Mouse (Mus musculus) liver, embryonic 11.5 days (tissue): Measurements from ENCODE around the gene Lmbrd1. TPM values are rescaled to one million over a fixed set of nuclear protein-coding genes. Genes with fewer than 3 reads are reported as not detected.
"Not testable (repeated sequence)": the region's sequence is repeated elsewhere in the genome, so short reads cannot be mapped to it uniquely, and the experiment has no call there.

Experiments used
- ATAC-seq: fragments of 200-750 bp; cut with Nextera tagmentation; replicated peaks from 2 replicates; pipeline ENCODE4 v1.8.0; 2017; ENCODE audit warnings: moderate number of reproducible peaks, mild to moderate bottlenecking, moderate TSS enrichment, moderate library complexity; ENCODE audit not compliant: low FRiP score
- DNase-seq: peaks from one replicate; pipeline ENCODE4 v3.0.0-alpha.2; 2017; ENCODE audit warnings: low spot score
- H3K27ac ChIP-seq: fragments of 300-500 bp; sonication (generic); 2 replicates; pipeline ENCODE4 v1.5.1; 2014; ENCODE audit warnings: mild to moderate bottlenecking, low read depth, low read length, control low read depth
- H3K27me3 ChIP-seq: fragments of 300-500 bp; sonication (generic); replicated peaks from 2 replicates; pipeline ENCODE4 v1.6.1; 2014; ENCODE audit warnings: low read length, mixed read lengths; ENCODE audit not compliant: control insufficient read depth, insufficient read depth
- H3K36me3 ChIP-seq: fragments of 300-500 bp; sonication (generic); 2 replicates; pipeline ENCODE4 v1.6.1; 2014; ENCODE audit warnings: mild to moderate bottlenecking, low read length, moderate library complexity, mixed read lengths; ENCODE audit not compliant: control insufficient read depth, insufficient read depth
- H3K4me1 ChIP-seq: fragments of 300-500 bp; sonication (generic); replicated peaks from 2 replicates; pipeline ENCODE4 v1.6.1; 2014; ENCODE audit warnings: low read length, mixed read lengths; ENCODE audit not compliant: control insufficient read depth, insufficient read depth
- H3K4me2 ChIP-seq: fragments of 300-500 bp; sonication (generic); 2 replicates; pipeline ENCODE4 v1.6.1; 2014; ENCODE audit warnings: mild to moderate bottlenecking, control low read depth, moderate library complexity
- H3K4me3 ChIP-seq: fragments of 300-500 bp; sonication (generic); 2 replicates; pipeline ENCODE4 v1.5.1; 2014; ENCODE audit warnings: low read depth, low read length, control low read depth
- H3K9ac ChIP-seq: fragments of 300-500 bp; sonication (generic); 2 replicates; pipeline ENCODE4 v1.6.1; 2014; ENCODE audit warnings: low read depth, low read length, control low read depth
- H3K9me3 ChIP-seq: fragments of 300-500 bp; sonication (generic); 2 replicates; pipeline ENCODE4 v1.6.1; 2016; ENCODE audit warnings: low read length, inconsistent platforms, mixed read lengths; ENCODE audit not compliant: control insufficient read depth
- WGBS: fragments of 180-500 bp; shearing (Covaris S2); extraction: QIAGEN DNeasy Blood & Tissue Kit; methylation state at CpG from one replicate; pipeline ENCODE4 v1.1.7; 2014; 5-methylcytosine and 5-hydroxymethylcytosine counted together
- polyA plus RNA-seq: library from polyadenylated mRNA; unstranded; fragments of >200 nt; fragmentation: Nextera tagmentation; extraction: Ambion mirVana; gene quantifications from 2 replicates; pipeline ENCODE4 v1.2.1, GENCODE M21; 2014

Lmbrd1 gene
- polyA plus RNA-seq, 1 experiment from 2014 or later, result 21.3 TPM

DNA sequence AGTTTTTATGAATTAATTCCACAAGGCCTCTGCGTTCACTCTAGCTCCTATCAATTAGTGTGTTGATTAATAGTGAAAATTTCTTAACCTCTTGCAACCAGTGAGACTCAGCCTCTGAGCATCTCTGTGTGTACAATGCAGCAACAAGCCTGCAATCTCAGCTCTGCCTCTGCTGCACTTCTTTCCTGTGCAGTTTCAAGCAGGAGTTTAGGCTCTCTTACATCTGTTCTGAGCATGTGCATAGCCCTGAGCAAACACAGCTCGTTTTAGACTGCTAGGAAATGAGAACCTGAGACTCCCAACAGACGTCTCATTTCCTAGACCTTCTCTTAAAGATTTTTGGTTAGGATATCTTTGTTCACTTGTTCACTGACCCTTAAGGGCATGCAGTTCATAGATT is 63.1 kb downstream of the Lmbrd1 start:
- Histone ChIP-seq H3K4me3 (no peak overlapping the region), H3K4me2 (no peak overlapping the region), H3K9ac (no peak overlapping the region), H3K9me3 (no peaks in the 10 kb centered on the region), H3K27me3 (no peaks in the 10 kb centered on the region), H3K4me1 (no peaks in the 10 kb centered on the region), H3K36me3 (no peaks in the 10 kb centered on the region), H3K27ac (no peak overlapping the region)
- 67% methylated on average over 3 of the region's 3 CpGs for WGBS
- ATAC-seq (no peak), DNase-seq (no peak)

DNA sequence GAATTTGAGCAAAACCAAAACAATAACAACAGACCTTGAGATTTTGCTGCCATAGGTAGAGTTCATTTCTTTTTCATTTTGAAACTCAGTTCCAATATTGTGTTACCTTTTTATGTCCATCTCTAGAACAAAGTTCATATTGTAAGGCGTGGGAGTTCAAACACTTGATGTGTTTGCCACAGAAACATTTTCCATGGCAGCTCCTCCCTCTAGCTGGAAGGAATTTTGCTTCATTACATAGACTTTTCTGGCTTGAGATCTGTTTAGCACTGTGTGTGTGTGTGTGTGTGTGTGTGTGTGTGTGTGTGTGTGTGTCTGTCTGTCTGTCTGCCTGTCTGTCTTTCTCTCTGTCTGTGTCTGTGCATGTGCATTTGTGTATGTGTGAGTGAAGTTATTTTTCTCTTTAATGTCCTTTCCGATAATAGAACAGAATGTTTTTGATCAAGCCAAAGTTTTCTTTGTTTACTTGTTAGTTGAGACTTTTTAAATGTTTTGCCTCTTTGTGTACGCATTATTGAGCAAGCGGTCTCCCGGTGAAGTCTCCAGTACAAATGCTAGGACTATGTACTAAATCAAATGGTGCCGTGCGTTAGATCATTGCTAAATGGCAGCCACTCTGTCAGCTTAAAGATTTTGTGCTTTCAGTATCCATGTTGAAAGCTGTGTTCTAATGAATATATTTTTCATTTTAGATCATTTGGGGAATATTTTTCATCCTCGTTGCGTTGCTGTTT is 64.9 kb downstream of the Lmbrd1 start:
- H3K27me3 ChIP-seq, result no peaks in the 10 kb centered on the region
- no peak for DNase-seq
- 93% methylated on average over 9 of the region's 9 CpGs for WGBS
- no peaks in the 10 kb centered on the region for H3K9me3 ChIP-seq
- H3K36me3 ChIP-seq, result no peaks in the 10 kb centered on the region; the same call in 1 of the 2 replicates
- no peak for ATAC-seq
- H3K27ac ChIP-seq, result no peak overlapping the region
- no peak overlapping the region for H3K4me2 ChIP-seq
- H3K4me1 ChIP-seq, result no peaks in the 10 kb centered on the region
- H3K4me3 ChIP-seq, result no peak overlapping the region
- no peak overlapping the region for H3K9ac ChIP-seq

DNA sequence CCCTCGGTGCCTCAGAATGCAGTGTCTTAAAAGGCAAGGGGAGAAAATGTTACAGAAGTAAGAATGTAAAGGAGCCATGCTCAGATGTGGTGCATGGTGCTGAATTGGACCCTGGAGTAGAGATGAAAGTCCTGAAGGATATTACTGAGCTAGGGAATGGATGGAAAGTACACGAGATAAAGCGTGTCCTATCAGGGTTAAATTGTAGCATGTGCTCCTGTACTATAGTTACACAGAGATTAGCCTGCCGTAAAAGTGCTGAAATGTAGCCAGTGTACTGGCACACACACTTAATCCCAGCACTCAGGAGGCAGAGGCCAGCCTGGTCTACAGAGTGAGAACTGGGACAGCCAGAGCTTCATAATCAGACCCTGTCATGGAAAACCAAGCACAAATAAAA is 74.3 kb downstream of the Lmbrd1 start:
- WGBS, result 90% methylated on average over 4 of the region's 4 CpGs
- H3K27ac ChIP-seq, result no peak overlapping the region
- no peaks in the 10 kb centered on the region for H3K9me3 ChIP-seq
- H3K4me2 ChIP-seq, result no peak overlapping the region
- H3K9ac ChIP-seq, result no peak overlapping the region
- H3K4me3 ChIP-seq, result no peak overlapping the region
- DNase-seq (no peak), ATAC-seq (no peak)
- H3K27me3 ChIP-seq, result no peaks in the 10 kb centered on the region
- no peaks in the 10 kb centered on the region for H3K4me1 ChIP-seq
- H3K36me3 ChIP-seq, result peaks cover 3% of the 10 kb centered on the region; the same call in 1 of the 2 replicates

DNA sequence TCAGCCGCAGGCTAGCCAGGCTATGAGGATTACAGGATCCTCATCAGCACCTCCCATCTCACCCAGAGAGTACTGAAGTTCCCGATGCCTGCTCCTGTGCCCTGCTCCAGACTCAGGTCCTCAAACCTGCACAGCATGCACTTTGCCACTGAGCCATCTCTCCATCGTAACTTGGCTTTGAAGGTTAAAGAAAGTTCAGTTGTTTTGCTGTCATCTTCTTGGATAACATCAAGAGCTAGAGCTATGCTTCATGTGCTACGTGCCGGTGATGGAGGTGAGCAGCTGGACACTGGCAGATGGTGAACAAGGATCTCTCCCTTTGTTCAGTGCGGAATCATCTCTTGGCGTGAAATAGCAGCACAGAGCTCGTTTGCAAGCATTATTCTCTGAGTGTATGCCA is 80.1 kb downstream of the Lmbrd1 start:
- Histone ChIP-seq H3K9me3 (no peaks in the 10 kb centered on the region), H3K27ac (no peak overlapping the region), H3K36me3 (peaks cover 1% of the 10 kb centered on the region; the same call in 1 of the 2 replicates), H3K4me2 (no peak overlapping the region), H3K27me3 (no peaks in the 10 kb centered on the region), H3K4me3 (no peak overlapping the region), H3K4me1 (no peaks in the 10 kb centered on the region), H3K9ac (no peak overlapping the region)
- ATAC-seq (no peak), DNase-seq (no peak)
- 88% methylated on average over 8 of the region's 8 CpGs for WGBS

DNA sequence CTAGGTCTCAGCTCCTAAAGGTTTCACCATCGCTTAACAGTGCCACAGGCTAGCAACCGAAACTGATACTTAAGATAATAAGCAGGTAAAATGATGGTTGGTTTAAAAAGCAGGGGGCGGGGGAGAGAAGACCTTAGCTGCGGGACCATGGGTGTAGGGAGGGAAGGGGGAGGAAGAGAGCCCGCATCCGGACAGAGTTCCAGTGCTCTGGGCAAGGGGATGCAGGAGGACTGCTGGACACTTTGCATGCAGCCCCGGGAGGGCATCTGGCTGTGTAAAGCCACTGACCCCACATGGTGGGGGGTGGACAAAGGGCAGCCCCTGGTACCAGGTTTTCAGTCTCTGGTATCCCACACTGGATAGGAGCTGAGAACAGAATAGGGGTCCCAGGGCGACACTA is 88.0 kb downstream of the Lmbrd1 start:
- Histone ChIP-seq H3K9me3 (no peaks in the 10 kb centered on the region), H3K4me1 (no peaks in the 10 kb centered on the region), H3K27me3 (no peaks in the 10 kb centered on the region), H3K9ac (no peak overlapping the region), H3K27ac (no peak overlapping the region), H3K36me3 (peaks cover 3% of the 10 kb centered on the region; the same call in 1 of the 2 replicates), H3K4me2 (no peak overlapping the region), H3K4me3 (no peak overlapping the region)
- 85% methylated on average over 8 of the region's 8 CpGs for WGBS
- DNase-seq (no peak), ATAC-seq (no peak; the same call in 1 of the 2 replicates)

DNA sequence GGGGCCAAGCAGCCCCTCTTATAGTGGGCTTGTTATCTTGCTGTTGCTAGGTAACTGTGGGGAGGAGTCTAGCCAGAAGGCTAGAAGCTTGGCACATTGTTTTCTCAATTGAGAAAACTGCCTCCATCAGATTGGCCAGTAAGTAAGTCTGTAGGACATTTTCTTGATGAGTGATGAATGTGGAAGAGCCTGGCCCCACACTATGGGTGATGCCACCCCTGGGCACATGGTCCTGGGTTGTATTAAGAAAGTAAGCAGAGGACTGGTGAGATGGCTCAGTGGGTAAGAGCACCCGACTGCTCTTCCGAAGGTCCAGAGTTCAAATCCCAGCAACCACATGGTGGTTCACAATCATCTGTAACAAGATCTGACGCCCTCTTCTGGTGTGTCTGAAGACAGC is 88.8 kb downstream of the Lmbrd1 start:
- H3K4me1 ChIP-seq, H3K9me3 ChIP-seq, H3K9ac ChIP-seq, H3K36me3 ChIP-seq, H3K4me3 ChIP-seq, ATAC-seq, H3K4me2 ChIP-seq, H3K27ac ChIP-seq, DNase-seq, H3K27me3 ChIP-seq: not testable (repeated sequence)
- 82% methylated on average over 3 of the region's 3 CpGs for WGBS

DNA sequence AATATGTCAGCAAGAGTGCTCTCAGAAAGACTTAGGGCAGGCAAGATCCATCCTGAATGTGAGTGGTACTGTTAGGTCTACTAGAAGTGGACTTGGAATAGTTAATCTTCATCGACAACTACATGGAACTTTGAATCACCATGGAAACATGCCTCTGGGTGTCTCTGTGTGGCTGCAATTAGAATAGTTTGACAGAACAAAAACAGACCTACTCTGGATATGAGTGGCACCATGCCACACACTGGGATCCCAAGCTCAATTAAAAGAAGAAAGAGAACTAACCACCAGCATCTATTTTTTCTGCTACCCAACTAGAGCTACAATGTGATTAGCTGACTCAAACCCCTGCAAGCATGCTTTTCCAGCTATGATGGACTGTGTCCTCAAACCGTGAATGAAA is 95.2 kb downstream of the Lmbrd1 start:
- Histone ChIP-seq H3K4me3 (no peak overlapping the region), H3K27me3 (no peaks in the 10 kb centered on the region), H3K36me3 (no peaks in the 10 kb centered on the region), H3K9me3 (no peaks in the 10 kb centered on the region), H3K9ac (no peak overlapping the region), H3K4me1 (no peaks in the 10 kb centered on the region), H3K27ac (no peak overlapping the region), H3K4me2 (no peak overlapping the region)
- ATAC-seq, result no peak
- 77% methylated on average over 2 of the region's 2 CpGs for WGBS
- DNase-seq, result no peak

DNA sequence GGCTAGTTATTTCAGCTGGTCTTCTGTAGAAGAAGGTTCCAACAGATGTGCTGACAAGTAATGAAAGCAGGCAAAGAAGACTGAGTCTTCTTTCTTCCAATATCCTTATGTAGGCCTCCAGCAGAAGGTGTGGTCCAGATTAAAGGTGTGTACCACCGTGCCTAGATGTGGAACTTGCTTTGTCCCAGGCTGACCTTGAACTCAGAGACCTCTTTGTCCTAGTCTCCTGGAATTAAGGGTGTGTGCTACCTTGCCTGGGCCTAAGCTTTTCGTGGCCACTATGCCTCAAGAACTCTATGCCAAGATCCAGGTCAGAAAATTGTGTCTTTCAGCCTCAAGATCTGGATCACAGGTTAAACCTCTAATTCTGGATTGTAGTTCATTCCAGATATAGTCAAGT is 98.1 kb downstream of the Lmbrd1 start:
- Histone ChIP-seq H3K9ac (no peak overlapping the region), H3K9me3 (no peaks in the 10 kb centered on the region), H3K4me3 (no peak overlapping the region), H3K27me3 (no peaks in the 10 kb centered on the region), H3K36me3 (no peaks in the 10 kb centered on the region), H3K4me1 (no peaks in the 10 kb centered on the region), H3K27ac (no peak overlapping the region), H3K4me2 (no peak overlapping the region)
- no peak for DNase-seq
- ATAC-seq, result no peak
- 78% methylated on average over 2 of the region's 2 CpGs for WGBS

DNA sequence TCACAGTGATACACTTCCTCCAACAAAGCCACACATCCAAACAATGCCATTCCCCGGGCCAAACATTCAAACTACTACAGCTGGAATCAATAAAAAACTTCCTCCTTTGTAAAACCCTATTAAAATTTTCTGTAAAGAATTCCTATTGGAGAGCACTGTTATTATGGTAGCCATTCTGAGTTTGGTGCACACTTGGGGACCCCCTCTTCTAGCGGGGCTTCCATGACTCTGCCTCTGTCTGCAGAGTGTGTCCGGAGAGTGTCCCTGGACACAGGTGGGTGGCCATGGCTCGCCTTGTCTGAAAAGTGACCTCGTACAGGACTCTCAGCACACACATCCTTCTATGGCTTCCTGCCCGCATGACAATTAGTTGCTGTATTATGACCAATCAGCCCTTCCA is 114.7 kb downstream of the Lmbrd1 start:
- H3K4me2 ChIP-seq, result no peak overlapping the region
- no peak overlapping the region for H3K27ac ChIP-seq
- no peaks in the 10 kb centered on the region for H3K27me3 ChIP-seq
- no peak overlapping the region for H3K4me3 ChIP-seq
- 80% methylated on average over 6 of the region's 6 CpGs for WGBS
- H3K36me3 ChIP-seq, result no peaks in the 10 kb centered on the region
- no peak overlapping the region for H3K9ac ChIP-seq
- ATAC-seq, result no peak
- no peaks in the 10 kb centered on the region for H3K9me3 ChIP-seq
- H3K4me1 ChIP-seq, result no peaks in the 10 kb centered on the region
- DNase-seq, result no peak
